Mouse (Mus musculus) embryonic facial prominence, embryonic 11.5 days (tissue): ENCODE data around the gene Ccdc88b. TPM values are rescaled to one million over a fixed set of nuclear protein-coding genes. Genes with fewer than 3 reads are reported as not detected.
"Not testable (repeated sequence)": the region's sequence is repeated elsewhere in the genome, so short reads cannot be mapped to it uniquely, and the experiment has no call there.

ENCODE experiments used
- ATAC-seq: fragments of 200-750 bp; cut with Nextera tagmentation; replicated peaks from 2 replicates; pipeline ENCODE4 v1.8.0; 2017; ENCODE audit warnings: low read depth; ENCODE audit not compliant: insufficient number of reproducible peaks, low FRiP score, low TSS enrichment
- DNase-seq: peaks from one replicate; pipeline ENCODE4 v3.0.0-alpha.2; 2015; ENCODE audit warnings: low spot score
- H3K27ac ChIP-seq: fragments of 300-500 bp; sonication (generic); replicated peaks from 2 replicates; pipeline ENCODE4 v1.5.1; 2014; ENCODE audit warnings: mild to moderate bottlenecking, low read depth, low read length, control low read depth
- H3K27me3 ChIP-seq: fragments of 300-500 bp; sonication (generic); 2 replicates; pipeline ENCODE4 v1.6.1; 2014; ENCODE audit warnings: mild to moderate bottlenecking, low read length, moderate library complexity, mixed read lengths; ENCODE audit not compliant: control insufficient read depth, insufficient read depth
- H3K36me3 ChIP-seq: fragments of 300-500 bp; sonication (generic); replicated peaks from 2 replicates; pipeline ENCODE4 v1.6.1; 2014; ENCODE audit warnings: low read depth, mild to moderate bottlenecking, low read length, moderate library complexity, mixed read lengths; ENCODE audit not compliant: control insufficient read depth, insufficient read depth
- H3K4me1 ChIP-seq: fragments of 300-500 bp; sonication (generic); 2 replicates; pipeline ENCODE4 v1.6.1; 2014; ENCODE audit warnings: low read length, mixed read lengths; ENCODE audit not compliant: control insufficient read depth, insufficient read depth
- H3K4me2 ChIP-seq: fragments of 300-500 bp; sonication (generic); 2 replicates; pipeline ENCODE4 v1.6.1; 2014; ENCODE audit warnings: low read depth, mild to moderate bottlenecking, control low read depth, low read length, moderate library complexity
- H3K4me3 ChIP-seq: fragments of 300-500 bp; sonication (generic); 2 replicates; pipeline ENCODE4 v1.5.1; 2014; ENCODE audit warnings: low read depth, low read length, control low read depth
- H3K9ac ChIP-seq: fragments of 300-500 bp; sonication (generic); replicated peaks from 2 replicates; pipeline ENCODE4 v1.6.1; 2014; ENCODE audit warnings: mild to moderate bottlenecking, control low read depth, low read length
- H3K9me3 ChIP-seq: fragments of 300-500 bp; sonication (generic); replicated peaks from 2 replicates; pipeline ENCODE4 v1.6.1; 2016; ENCODE audit warnings: mild to moderate bottlenecking, low read length, inconsistent platforms, mixed read lengths; ENCODE audit not compliant: control insufficient read depth
- WGBS: fragments of 180-500 bp; shearing (Covaris S2); extraction: QIAGEN DNeasy Blood & Tissue Kit; methylation state at CpG from one replicate; pipeline ENCODE4 v1.1.7; 2014; 5-methylcytosine and 5-hydroxymethylcytosine counted together
- polyA plus RNA-seq: library from polyadenylated mRNA; unstranded; fragments of >200 nt; fragmentation: Nextera tagmentation; extraction: Ambion mirVana; gene quantifications from 2 replicates; pipeline ENCODE4 v1.2.1, GENCODE M21; 2014

Ccdc88b gene
- 0.39 and 0.88 TPM in 2 replicates for polyA plus RNA-seq

DNA sequence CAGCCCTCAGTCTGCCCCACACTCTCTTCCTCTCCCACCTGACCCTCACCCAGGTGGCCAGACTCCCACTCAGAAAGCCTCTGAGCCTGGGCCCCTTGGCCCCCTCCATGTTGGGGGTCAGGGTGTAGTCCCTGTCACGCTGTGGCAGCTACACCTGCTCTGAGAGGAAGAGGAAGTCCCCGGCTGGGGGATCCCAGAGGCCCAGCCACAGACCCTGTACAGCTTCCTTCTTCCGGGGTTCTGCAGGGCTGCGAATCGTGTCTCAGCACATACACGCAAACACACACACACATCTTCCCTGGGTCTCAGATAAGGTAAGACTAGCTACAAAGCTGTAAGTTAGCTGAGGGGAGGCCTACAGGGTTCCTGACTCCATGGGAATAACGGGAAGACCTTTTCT lies at the start of gene Ccdc88b:
Gene Ccdc88b (minus strand): TSS at position 181 of the 400 bp plus-strand sequence.
- H3K9me3 ChIP-seq: no peaks in the 10 kb centered on the region
- no peaks in the 10 kb centered on the region; the same call in 1 of the 2 replicates for H3K27me3 ChIP-seq
- H3K4me3 ChIP-seq: no peak within 1 kb of the TSS
- H3K4me1 ChIP-seq: peaks cover 4% of the 10 kb centered on the region; the same call in 1 of the 2 replicates
- no peaks in the 10 kb centered on the region for H3K36me3 ChIP-seq
- ATAC-seq (no peak), DNase-seq (no peak)
- no peak within 1 kb of the TSS for H3K4me2 ChIP-seq
- no peak within 1 kb of the TSS for H3K9ac ChIP-seq
- 73% methylated on average over 7 of the region's 7 CpGs for WGBS
- H3K27ac ChIP-seq: no peak within 1 kb of the TSS

DNA sequence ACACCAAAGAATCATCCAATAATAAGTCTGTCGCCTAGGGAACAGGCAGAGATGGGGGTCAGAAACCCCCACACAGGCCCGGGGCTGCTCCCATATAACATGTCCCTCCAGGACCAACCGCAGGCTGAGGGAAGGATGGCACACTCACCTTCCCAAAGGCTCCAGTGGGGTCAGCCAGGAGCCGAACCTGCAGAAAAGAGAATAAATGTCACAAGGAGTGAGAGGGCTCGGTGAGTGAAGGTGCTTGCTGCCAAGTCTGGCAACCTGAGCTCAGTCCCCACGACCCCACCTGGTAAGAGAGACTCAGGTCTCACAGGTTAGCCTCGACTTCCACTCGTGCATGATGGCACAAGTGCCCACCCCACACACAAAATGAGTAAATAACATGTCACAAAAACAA lies 49.1 kb upstream of the Ccdc88b start:
- no peak overlapping the region for H3K27ac ChIP-seq
- DNase-seq (no peak), ATAC-seq (no peak)
- peaks cover 9% of the 10 kb centered on the region for H3K36me3 ChIP-seq
- H3K4me2 ChIP-seq: no peak overlapping the region
- peaks cover 5% of the 10 kb centered on the region for H3K4me1 ChIP-seq
- H3K27me3 ChIP-seq: no peaks in the 10 kb centered on the region
- H3K9ac ChIP-seq: no peak overlapping the region
- no peaks in the 10 kb centered on the region for H3K9me3 ChIP-seq
- H3K4me3 ChIP-seq: no peak overlapping the region
- 92% methylated on average over 8 of the region's 8 CpGs for WGBS

DNA sequence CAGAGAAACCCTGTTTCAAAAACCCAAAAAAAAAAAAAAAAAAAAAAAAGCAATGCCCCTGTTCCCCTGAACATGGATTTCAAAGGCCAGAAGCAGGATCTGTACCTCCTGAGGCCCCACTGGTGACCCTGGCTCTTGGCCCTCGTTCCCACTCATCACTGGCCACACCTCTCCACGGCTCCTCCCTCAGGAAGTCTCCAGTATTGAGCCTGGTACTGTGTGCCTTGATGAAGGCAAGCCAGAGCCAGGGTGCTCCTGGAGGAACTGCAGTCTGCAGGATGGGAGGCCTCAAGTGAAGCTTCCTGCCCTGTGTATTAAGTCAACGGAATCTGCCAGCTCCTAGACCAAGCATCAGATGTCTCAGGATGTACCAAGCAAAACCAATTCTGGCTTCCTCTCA lies 48.2 kb upstream of the Ccdc88b start:
- no peaks in the 10 kb centered on the region for H3K9me3 ChIP-seq
- H3K4me3 ChIP-seq: no peak overlapping the region
- ATAC-seq (no peak), DNase-seq (no peak)
- peaks cover 3% of the 10 kb centered on the region for H3K4me1 ChIP-seq
- H3K27me3 ChIP-seq: no peaks in the 10 kb centered on the region
- H3K4me2 ChIP-seq: no peak overlapping the region
- 90% methylated on average over 3 of the region's 3 CpGs for WGBS
- H3K9ac ChIP-seq: no peak overlapping the region
- H3K36me3 ChIP-seq: peaks cover 2% of the 10 kb centered on the region; the same call in 1 of the 2 replicates
- no peak overlapping the region for H3K27ac ChIP-seq

DNA sequence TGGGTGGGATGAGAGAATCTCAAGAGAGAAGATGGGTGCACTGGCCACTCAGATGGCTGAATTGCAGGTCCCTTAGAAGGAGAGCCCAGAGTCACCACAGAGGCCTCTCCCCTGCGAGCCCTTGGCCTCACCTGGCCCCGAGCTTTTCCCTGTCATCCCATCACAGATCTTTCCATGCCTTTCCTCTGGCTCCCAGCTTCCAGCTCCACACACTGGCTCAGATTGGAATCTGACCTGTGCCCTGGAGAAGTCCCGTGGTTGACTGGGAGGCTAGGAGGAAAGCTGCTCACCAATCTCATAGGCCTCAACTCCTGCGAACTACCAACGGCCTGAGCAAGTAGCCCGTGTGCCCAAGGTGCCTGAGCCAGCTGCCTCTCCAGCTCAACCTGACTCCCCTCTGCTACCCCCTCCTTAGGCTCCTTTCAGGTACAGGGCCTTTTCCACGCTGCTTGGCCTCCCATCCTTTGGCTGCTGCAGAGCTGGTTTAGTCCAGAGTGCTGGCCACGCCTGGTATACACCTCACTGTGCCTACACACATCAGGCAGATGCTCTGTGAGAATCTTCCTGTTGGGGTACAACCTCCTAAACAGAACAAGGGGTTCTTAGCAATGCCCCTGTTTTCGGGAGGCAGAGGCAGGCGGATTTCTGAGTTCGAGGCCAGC lies 47.6 kb upstream of the Ccdc88b start:
- Histone ChIP-seq H3K36me3 (no peaks in the 10 kb centered on the region; the same call in 1 of the 2 replicates), H3K4me2 (no peak overlapping the region), H3K4me1 (no peaks in the 10 kb centered on the region), H3K9ac (no peak overlapping the region), H3K4me3 (no peak overlapping the region), H3K27me3 (no peaks in the 10 kb centered on the region), H3K27ac (no peak overlapping the region), H3K9me3 (no peaks in the 10 kb centered on the region)
- 88% methylated on average over 11 of the region's 11 CpGs for WGBS
- DNase-seq: no peak
- ATAC-seq: no peak

DNA sequence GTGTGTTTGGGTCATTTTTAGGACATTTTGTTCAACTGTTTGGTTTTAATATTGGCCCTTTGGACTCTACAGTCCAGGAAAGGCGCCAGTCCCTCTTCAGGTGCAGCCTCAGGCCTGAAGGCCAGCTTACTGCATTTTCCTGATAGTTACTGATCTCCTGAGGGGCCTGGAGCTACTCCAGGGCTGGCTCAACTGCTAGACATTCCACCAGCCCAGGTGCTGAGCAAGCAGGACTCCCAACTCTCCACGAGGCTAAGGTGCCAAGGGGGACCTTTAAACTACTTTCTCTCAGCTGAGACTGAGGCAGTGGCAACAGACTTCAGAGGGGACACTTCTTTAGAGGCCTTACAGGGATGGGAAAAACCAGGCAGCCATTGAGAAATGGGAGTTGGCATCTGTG lies 46.8 kb upstream of the Ccdc88b start:
- DNase-seq (no peak), ATAC-seq (no peak)
- Histone ChIP-seq H3K4me3 (no peak overlapping the region), H3K27ac (no peak overlapping the region), H3K27me3 (no peaks in the 10 kb centered on the region), H3K4me1 (no peaks in the 10 kb centered on the region), H3K9ac (no peak overlapping the region), H3K4me2 (no peak overlapping the region), H3K9me3 (no peaks in the 10 kb centered on the region), H3K36me3 (no peaks in the 10 kb centered on the region; the same call in 1 of the 2 replicates)
- 77% methylated on average over 2 of the region's 2 CpGs for WGBS

DNA sequence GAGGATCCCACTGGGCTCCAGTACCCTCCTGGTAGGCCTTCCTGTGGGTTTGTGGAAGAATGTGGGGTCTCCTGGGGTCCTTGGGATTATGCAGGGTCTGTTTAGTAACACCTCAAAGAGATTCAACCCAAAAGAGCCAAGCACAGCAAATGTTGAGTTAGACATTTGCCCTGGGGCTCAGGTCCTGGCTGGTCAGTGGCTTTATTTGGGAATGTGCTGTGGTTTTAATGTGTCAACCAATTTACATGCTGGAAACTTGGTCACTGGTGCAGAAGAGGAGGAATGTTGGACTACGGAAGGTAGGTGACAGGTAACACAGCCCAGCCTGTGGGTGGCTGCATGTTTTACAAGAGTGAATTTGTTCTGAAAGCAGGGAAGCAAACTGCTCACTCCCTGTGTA lies 45.0 kb upstream of the Ccdc88b start:
- Histone ChIP-seq H3K9me3 (no peaks in the 10 kb centered on the region), H3K27me3 (no peaks in the 10 kb centered on the region), H3K36me3 (no peaks in the 10 kb centered on the region; the same call in 1 of the 2 replicates), H3K4me3 (no peak overlapping the region), H3K27ac (no peak overlapping the region), H3K9ac (no peak overlapping the region), H3K4me1 (no peaks in the 10 kb centered on the region), H3K4me2 (no peak overlapping the region)
- 92% methylated on average over 1 of the region's 1 CpGs for WGBS
- no peak for DNase-seq
- no peak for ATAC-seq

DNA sequence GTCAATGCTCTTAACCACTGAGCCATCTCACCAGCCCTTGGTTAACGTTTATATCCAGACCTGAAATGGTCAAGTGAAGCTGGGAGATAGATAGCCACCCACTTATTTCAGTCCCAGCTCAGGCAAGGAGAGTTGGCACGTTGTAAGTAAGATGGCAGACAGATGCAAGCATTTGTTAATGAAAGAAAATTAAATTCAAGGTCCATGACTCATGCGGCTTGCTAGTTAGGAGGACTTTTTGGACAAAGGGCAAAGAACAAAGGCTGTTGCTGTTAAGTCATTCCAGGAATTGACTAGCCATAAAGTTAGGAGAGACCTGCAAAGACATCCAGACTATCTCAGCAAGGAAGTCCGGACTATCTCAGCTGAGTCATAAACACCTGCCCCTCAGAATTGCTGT lies 41.6 kb upstream of the Ccdc88b start:
- Histone ChIP-seq H3K36me3 (no peaks in the 10 kb centered on the region), H3K27ac (no peak overlapping the region), H3K4me3 (no peak overlapping the region), H3K4me1 (no peaks in the 10 kb centered on the region), H3K9me3 (no peaks in the 10 kb centered on the region), H3K9ac (no peak overlapping the region), H3K27me3 (no peaks in the 10 kb centered on the region), H3K4me2 (no peak overlapping the region)
- no peak for DNase-seq
- no peak for ATAC-seq
- 80% methylated on average over 4 of the region's 4 CpGs for WGBS

DNA sequence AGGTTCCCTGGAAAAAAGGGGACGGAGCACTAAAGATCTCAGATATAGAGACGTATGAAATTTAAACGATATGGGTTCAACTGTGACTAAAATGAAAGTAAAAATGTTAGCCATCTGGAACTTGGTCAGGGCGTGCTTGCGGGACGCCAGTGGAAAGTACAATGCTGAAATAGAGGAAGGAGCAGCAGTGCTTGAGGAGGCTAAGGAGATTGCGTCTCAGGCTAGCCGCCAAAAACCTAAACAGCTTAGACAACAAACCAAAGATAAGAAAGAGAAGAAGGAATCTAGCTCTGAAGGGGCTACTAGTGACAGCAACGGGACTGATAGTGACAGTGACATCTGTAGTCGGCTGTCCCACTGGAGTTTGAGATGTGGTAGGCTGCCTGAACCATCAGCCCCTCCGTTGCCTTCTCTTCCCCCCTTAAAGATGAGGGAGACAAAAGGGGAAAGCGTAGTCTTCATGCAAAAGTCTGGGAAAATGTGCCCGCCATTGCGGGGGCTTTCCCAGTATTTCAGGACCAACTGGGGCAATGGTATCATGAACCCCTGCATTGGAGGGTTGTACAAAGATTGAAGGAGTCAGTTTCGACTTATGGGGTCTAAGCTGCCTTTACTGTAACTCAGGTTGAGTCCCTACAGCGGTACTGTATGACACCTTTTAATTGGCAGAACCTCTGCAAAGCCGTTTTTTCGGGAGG lies 37.7 kb upstream of the Ccdc88b start:
- WGBS: 88% methylated on average over 18 of the region's 18 CpGs
- not testable (repeated sequence) for H3K27me3 ChIP-seq, H3K4me1 ChIP-seq, H3K4me2 ChIP-seq, H3K4me3 ChIP-seq, H3K9ac ChIP-seq, H3K27ac ChIP-seq, H3K9me3 ChIP-seq, ATAC-seq, H3K36me3 ChIP-seq, DNase-seq
